Mouse (Mus musculus) CH12.LX (cell line): Measurements from ENCODE around the gene Armc12.
"Not testable (repeated sequence)": the region's sequence is repeated elsewhere in the genome, so short reads cannot be mapped to it uniquely, and the experiment has no call there.

Experiments used
- MAFK ChIP-seq: IDR thresholded peaks from 2 replicates; pipeline ENCODE4 v1.6.1; 2011; ENCODE audit warnings: low read length, improper control_type of control experiment; ENCODE audit not compliant: insufficient replicate concordance
- MEF2A ChIP-seq: IDR thresholded peaks from 2 replicates; pipeline ENCODE4 v1.6.1; 2014; ENCODE audit warnings: low read depth, mild to moderate bottlenecking, inconsistent platforms, low read length, improper control_type of control experiment, borderline replicate concordance
- RAD21 ChIP-seq: IDR thresholded peaks from 2 replicates; pipeline ENCODE4 v1.6.1; 2011; ENCODE audit warnings: low read depth, mild to moderate bottlenecking, low read length, improper control_type of control experiment, moderate library complexity
- SMC3 ChIP-seq: IDR thresholded peaks from 2 replicates; pipeline ENCODE4 v1.6.1; 2011; ENCODE audit warnings: low read depth, low read length, improper control_type of control experiment
- USF2 ChIP-seq: conservative IDR thresholded peaks from 2 replicates; pipeline ENCODE4 v1.6.1; 2011; ENCODE audit warnings: low read depth, low read length, improper control_type of control experiment
- ZC3H11A ChIP-seq: IDR thresholded peaks from 2 replicates; pipeline ENCODE4 v1.6.1; 2012; ENCODE audit warnings: low read depth, mild to moderate bottlenecking, inconsistent platforms, low read length, improper control_type of control experiment

GRCm38 (mm10) chr17:28554021-28554420 lies 23.4 kb downstream of the Armc12 start:
- not testable (repeated sequence) for TF ChIP-seq ZC3H11A, SMC3, MAFK, USF2, RAD21, MEF2A
